Mouse (Mus musculus) urinary bladder, postnatal 14 days (tissue): ENCODE data around the gene Ddr1.

ENCODE experiments used
- DNase-seq: peaks from one replicate; pipeline ENCODE4 v3.0.0; 2021; ENCODE audit warnings: low spot score

Ddr1 gene

GRCm38 (mm10) chr17:35720340-35720727 is 15.9 kb upstream of the Ddr1 start:
- peak; percentile 60 for DNase-seq

- DNase-seq, result no peak
These were observed 15.4 kb upstream of the Ddr1 start for GRCm38 (mm10) chr17:35719616-35720339.

- DNase-seq, result no peak
These were observed 12.7 kb upstream of the Ddr1 start for GRCm38 (mm10) chr17:35717080-35717479.

- DNase-seq, result no peak
These were observed 11.7 kb upstream of the Ddr1 start for GRCm38 (mm10) chr17:35716114-35716513.

GRCm38 (mm10) chr17:35710705-35711347 is 6.4 kb upstream of the Ddr1 start:
- DNase-seq, result no peak

GRCm38 (mm10) chr17:35708611-35709010 is 4.2 kb upstream of the Ddr1 start:
- DNase-seq, result no peak

GRCm38 (mm10) chr17:35707929-35708328 is 3.5 kb upstream of the Ddr1 start:
- no peak for DNase-seq

- DNase-seq, result no peak
These were observed 1.4 kb upstream of the Ddr1 start for GRCm38 (mm10) chr17:35705836-35706235.

GRCm38 (mm10) chr17:35703751-35704271 is 610 bp downstream of the Ddr1 start:
- DNase-seq, result no peak

- no peak for DNase-seq
These were observed 1.4 kb downstream of the Ddr1 start for GRCm38 (mm10) chr17:35703065-35703464.

- no peak for DNase-seq
These were observed 1.8 kb downstream of the Ddr1 start for GRCm38 (mm10) chr17:35702605-35703004.

- DNase-seq, result peak; percentile 76
These were observed 2.4 kb downstream of the Ddr1 start for GRCm38 (mm10) chr17:35701978-35702461.

- DNase-seq, result no peak
These were observed 3.0 kb downstream of the Ddr1 start for GRCm38 (mm10) chr17:35701203-35701977.

GRCm38 (mm10) chr17:35700371-35700961 is 4.0 kb downstream of the Ddr1 start:
- peak; percentile 89 for DNase-seq

GRCm38 (mm10) chr17:35699919-35700318 is 4.5 kb downstream of the Ddr1 start:
- DNase-seq, result peak; percentile 87

- no peak for DNase-seq
These were observed 5.9 kb downstream of the Ddr1 start for GRCm38 (mm10) chr17:35698501-35698883.

- peak; percentile 54 for DNase-seq
These were observed 6.5 kb downstream of the Ddr1 start for GRCm38 (mm10) chr17:35697759-35698500.

- no peak for DNase-seq
These were observed 7.0 kb downstream of the Ddr1 start for GRCm38 (mm10) chr17:35697429-35697758.

GRCm38 (mm10) chr17:35696691-35697090 is 7.7 kb downstream of the Ddr1 start:
- no peak for DNase-seq

- DNase-seq, result no peak
These were observed 9.1 kb downstream of the Ddr1 start for GRCm38 (mm10) chr17:35695289-35695688.

GRCm38 (mm10) chr17:35693906-35694305 is 10.5 kb downstream of the Ddr1 start:
- no peak for DNase-seq

GRCm38 (mm10) chr17:35692368-35692767 is 12.1 kb downstream of the Ddr1 start:
- no peak for DNase-seq
